Mouse (Mus musculus): ENCODE results near the gene Lzts3.

GRCm38 (mm10) chr2:130588373-130588772, 54.2 kb downstream of the Lzts3 start:
- TF ChIP-seq POLR2A (IDR thresholded peaks at IDR 0.05; ENCODE audit: borderline replicate concordance, extremely low read depth, insufficient read depth, insufficient read length, poor library complexity, severe bottlenecking) (no peak), CTCF (IDR thresholded peaks at IDR 0.05; ENCODE audit: borderline replicate concordance, extremely low read depth, insufficient read depth, insufficient read length) (no peak)

All from brain, embryonic 14.5 days (tissue).